Mouse (Mus musculus) megakaryocyte progenitor cell, adult 5-6 weeks (primary cell): ENCODE data around the gene Gm3043. TPM values are rescaled to one million over a fixed set of nuclear protein-coding genes. Genes with fewer than 3 reads are reported as not detected.
"Not testable (repeated sequence)": the region's sequence is repeated elsewhere in the genome, so short reads cannot be mapped to it uniquely, and the experiment has no call there.

ENCODE experiments used
- ATAC-seq: replicated peaks from 2 replicates; pipeline ENCODE4 v1.8.0; 2016; ENCODE audit warnings: mild to moderate bottlenecking, moderate TSS enrichment, inconsistent platforms; ENCODE audit not compliant: poor library complexity
- total RNA-seq, 2 experiments: library from RNA; stranded (forward) in 1 of 2; stranded (reverse) in 1 of 2; fragments of 157-497, 149-512 nt in 1 of 2; fragments of 200-1000 nt in 1 of 2; gene quantifications; 2 replicates each; pipeline versions ENCODE4 v1.2.3 to v1.2.4; 2015 to 2017

Gm3043 gene
- total RNA-seq (2015): not detected in 2 replicates
- total RNA-seq (2017): not detected in 2 replicates

- ATAC-seq: not testable (repeated sequence)
These were observed at the start of gene Gm3043 for GRCm38 (mm10) chr14:3688483-3688882. Gene Gm3043, plus strand, starts transcription at chr14:3688783.

- not testable (repeated sequence) for ATAC-seq
These were observed 36.9 kb upstream of the Gm3043 start, which contains the start of gene Gm3020 for GRCm38 (mm10) chr14:3651730-3652129. Gene Gm3020, plus strand, starts transcription at chr14:3652030.

Other genes starting within 250 kb of the Gm3043 start
- gene Gm10408, start 239.4 kb upstream of the Gm3043 start, total RNA-seq (2015): not detected in 2 replicates
- not detected in 2 replicates for gene Gm10408, start 239.4 kb upstream of the Gm3043 start, total RNA-seq (2017)
- gene Gm3012, start 54.3 kb upstream of the Gm3043 start, total RNA-seq (2015): not detected in 2 replicates
- gene Gm3012, start 54.3 kb upstream of the Gm3043 start, total RNA-seq (2017): not detected in 2 replicates
- not detected in 2 replicates for gene Gm3020, start 36.8 kb upstream of the Gm3043 start, total RNA-seq (2015)
- gene Gm3020, start 36.8 kb upstream of the Gm3043 start, total RNA-seq (2017): not detected in 2 replicates
- not detected in 2 replicates for gene Gm3002, start 121.3 kb downstream of the Gm3043 start, total RNA-seq (2015)
- not detected in 2 replicates for gene Gm3002, start 121.3 kb downstream of the Gm3043 start, total RNA-seq (2017)
- gene Gm3033, start 157.5 kb downstream of the Gm3043 start, total RNA-seq (2015): not detected in 2 replicates
- not detected in 2 replicates for gene Gm3033, start 157.5 kb downstream of the Gm3043 start, total RNA-seq (2017)
- gene Gm2916, start 195.4 kb downstream of the Gm3043 start, total RNA-seq (2015): not detected in 2 replicates
- not detected in 2 replicates for gene Gm2916, start 195.4 kb downstream of the Gm3043 start, total RNA-seq (2017)
- gene Gm3029, start 243.0 kb downstream of the Gm3043 start, total RNA-seq (2015): not detected in 2 replicates
- not detected in 2 replicates for gene Gm3029, start 243.0 kb downstream of the Gm3043 start, total RNA-seq (2017)